In the genomic region with DNA sequence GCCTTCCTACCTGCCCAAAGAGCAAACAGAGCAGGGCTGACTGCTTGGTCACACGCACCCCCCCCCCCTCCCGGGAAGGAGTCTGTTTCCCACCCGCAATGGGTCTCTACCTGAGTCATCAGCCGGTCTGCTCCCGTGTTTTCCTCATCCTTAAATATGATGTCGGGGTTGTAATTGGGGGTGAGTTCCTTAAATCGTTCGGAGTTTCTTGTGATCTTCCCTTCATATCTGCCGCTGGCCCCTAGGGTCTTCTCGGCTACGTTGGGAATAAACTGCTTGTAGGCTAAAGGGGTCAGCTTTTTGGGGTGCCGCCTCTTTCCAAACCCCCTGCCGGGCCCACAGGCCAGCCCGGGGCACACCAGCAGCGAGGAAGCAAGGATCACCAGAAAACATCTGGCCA, we compare ENCODE assay signal across 11 mouse cellular contexts. TPM values are rescaled to one million over a fixed set of nuclear protein-coding genes. Genes with fewer than 3 reads are reported as not detected.
DNase-seq lines count a peak whose midpoint lies in the region; ATAC-seq and TF ChIP-seq lines count a peak whose summit lies in the region.
"Had no signal": no experiment of that assay in that cellular context is flagged by ENCODE, and none has a peak within 500 bp of the region (broad histone marks: within the 10 kb centered on the region; RNA-seq: fewer than 3 reads in every experiment).

No protein-coding gene starts in this region.

- H3K9ac ChIP-seq in heart, embryonic 13.5 days = 0 out of 2 replicates have a peak overlapping the region, but pooled peaks have one; percentile 33
- no peak overlapping the region for H3K9ac ChIP-seq in limb, embryonic 13.5 days
- peak overlapping the region; percentile 51 for H3K9ac ChIP-seq in stomach, postnatal 0 days (ENCODE audit: low read length)

- no peak for ATAC-seq in heart, embryonic 13.5 days (ENCODE audit: extremely low read depth, insufficient number of reproducible peaks, low FRiP score, low TSS enrichment)
- ATAC-seq in limb, embryonic 13.5 days (ENCODE audit: low FRiP score, low read depth) = no peak
- no peak for ATAC-seq in stomach, postnatal 0 days (ENCODE audit: low FRiP score, low TSS enrichment)

- no peak for TF ChIP-seq CTCF in stomach, postnatal 0 days (IDR thresholded peaks at IDR 0.05; ENCODE audit: low read depth)

- H3K4me3 ChIP-seq in heart, embryonic 13.5 days = peak overlapping the region; percentile 59
- H3K4me3 ChIP-seq in limb, embryonic 13.5 days = peak overlapping the region; percentile 35
- peak overlapping the region; percentile 51 for H3K4me3 ChIP-seq in stomach, postnatal 0 days (ENCODE audit: low read depth, low read length)

- H3K36me3 ChIP-seq in heart, embryonic 13.5 days = no peaks in the 10 kb centered on the region
- no peaks in the 10 kb centered on the region for H3K36me3 ChIP-seq in limb, embryonic 13.5 days
- H3K36me3 ChIP-seq in stomach, postnatal 0 days (ENCODE audit: control insufficient read depth, insufficient read depth, low read length) = no peaks in the 10 kb centered on the region

- under 1% methylated on average over 15 of the region's 15 CpGs for WGBS in heart, embryonic 13.5 days
- under 1% methylated on average over 15 of the region's 15 CpGs for WGBS in limb, embryonic 13.5 days
- under 1% methylated on average over 15 of the region's 15 CpGs for WGBS in stomach, postnatal 0 days

- peaks cover 32% of the 10 kb centered on the region for H3K4me1 ChIP-seq in heart, embryonic 13.5 days
- H3K4me1 ChIP-seq in limb, embryonic 13.5 days = peaks cover 33% of the 10 kb centered on the region
- no peaks in the 10 kb centered on the region for H3K4me1 ChIP-seq in stomach, postnatal 0 days (replicated peaks; ENCODE audit: control insufficient read depth, insufficient read depth)

- DNase-seq in heart, adult 9 months (ENCODE audit: low spot score in 2 of 2) = no peak
- DNase-seq in urinary bladder, postnatal 14 days (ENCODE audit: low spot score) = peak; percentile 46
- no peak for DNase-seq in urinary bladder, postnatal 36 days (ENCODE audit: low spot score in 2 of 2)
- peak; percentile 63 for DNase-seq in stomach, postnatal 0 days (ENCODE audit: low spot score)
- no peak for DNase-seq in spleen, postnatal 14 days (ENCODE audit: low spot score in 2 of 2)
- DNase-seq in left cerebral cortex, adult 9 months (ENCODE audit: low spot score in 2 of 2) = no peak
- DNase-seq: B cell, adult 2 months; gastrocnemius, postnatal 14 days had no signal

- H3K27me3 ChIP-seq in heart, embryonic 13.5 days (replicated peaks) = peaks cover 99% of the 10 kb centered on the region
- peaks cover 100% of the 10 kb centered on the region for H3K27me3 ChIP-seq in limb, embryonic 13.5 days
- no peaks in the 10 kb centered on the region; the same call in 1 of the 2 replicates for H3K27me3 ChIP-seq in stomach, postnatal 0 days (ENCODE audit: control insufficient read depth, insufficient read depth, low read length)

- no peak for TF ChIP-seq EP300 in stomach, postnatal 0 days (optimal IDR thresholded peaks at IDR 0.05)

- H3K4me2 ChIP-seq in heart, embryonic 13.5 days = peak overlapping the region; percentile 65
- peak overlapping the region; percentile 63 for H3K4me2 ChIP-seq in limb, embryonic 13.5 days (replicated peaks)
- H3K4me2 ChIP-seq in stomach, postnatal 0 days (replicated peaks; ENCODE audit: low read depth) = peak overlapping the region; percentile 75

- H3K9me3 ChIP-seq in heart, embryonic 13.5 days = no peaks in the 10 kb centered on the region
- no peaks in the 10 kb centered on the region for H3K9me3 ChIP-seq in limb, embryonic 13.5 days
- H3K9me3 ChIP-seq in stomach, postnatal 0 days (ENCODE audit: control insufficient read depth, low read length) = no peaks in the 10 kb centered on the region

- no peak overlapping the region for H3K27ac ChIP-seq in heart, embryonic 13.5 days (replicated peaks)
- no peak overlapping the region for H3K27ac ChIP-seq in limb, embryonic 13.5 days
- H3K27ac ChIP-seq in stomach, postnatal 0 days (replicated peaks) = peak overlapping the region; percentile 71
- H3K27ac ChIP-seq: macrophage had no signal

RNA-seq across cellular contexts. Expression of gene Shh, which starts 0.7 kb away (rescaled TPM):
- polyA plus RNA-seq in heart, embryonic 13.5 days (2015; fragmentation: Nextera tagmentation; extraction: Ambion mirVana) = 0.36 and 0.57 TPM in 2 replicates
- polyA plus RNA-seq in limb, embryonic 13.5 days (2015; fragmentation: Nextera tagmentation; extraction: Ambion mirVana) = not detected in 2 replicates
- polyA plus RNA-seq in stomach, postnatal 0 days (2015; fragmentation: Nextera tagmentation; extraction: Ambion mirVana) = 4.6 and 5.5 TPM in 2 replicates
- polyA plus RNA-seq: macrophage had no signal

Comparison
In these comparisons a context has a peak if more than half of its experiments do, and no peak if none do; other contexts are left out.
1. DNase-seq: peak in urinary bladder, postnatal 14 days (single experiment) and stomach, postnatal 0 days (single experiment); none in heart, adult 9 months (0 of 2), urinary bladder, postnatal 36 days (0 of 2), spleen, postnatal 14 days (0 of 2) and left cerebral cortex, adult 9 months (0 of 2).
2. Peak in every context shown above with its lines, with median percentiles within 50 percentile points of each other: H3K4me2 ChIP-seq and H3K4me3 ChIP-seq.